In the genomic region with DNA sequence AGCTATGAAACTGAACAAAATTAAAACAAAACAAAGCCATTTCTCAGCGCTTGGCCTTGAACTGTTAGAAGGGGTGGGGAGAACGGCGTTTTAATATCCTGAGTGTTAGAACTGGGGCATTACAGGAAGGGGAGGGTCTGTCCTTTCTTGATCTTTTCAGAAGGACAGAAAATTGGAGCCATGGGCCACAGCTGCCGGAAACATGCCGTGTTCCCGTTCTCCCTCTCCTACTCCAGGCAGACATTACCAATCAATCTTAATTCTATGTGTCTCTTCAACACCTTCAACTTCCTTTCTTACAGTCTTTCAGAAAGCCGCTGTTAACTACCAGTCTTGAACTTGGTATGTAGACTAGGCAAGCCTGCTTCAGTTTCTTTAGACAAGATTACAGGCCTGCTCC, we compare ENCODE assay signal across 24 mouse cellular contexts.
DNase-seq lines count a peak whose midpoint lies in the region; ATAC-seq and TF ChIP-seq lines count a peak whose summit lies in the region.
"Had no signal": no experiment of that assay in that cellular context is flagged by ENCODE, and none has a peak within 500 bp of the region (broad histone marks: within the 10 kb centered on the region; RNA-seq: fewer than 3 reads in every experiment).

No protein-coding gene starts in this region.

- no peaks in the 10 kb centered on the region for H3K36me3 ChIP-seq in heart, embryonic 11.5 days (ENCODE audit: control insufficient read depth, insufficient read depth, low read length)
- H3K36me3 ChIP-seq: limb, embryonic 10.5 days; limb, embryonic 15.5 days; liver, embryonic 15.5 days; midbrain, embryonic 10.5 days; midbrain, embryonic 15.5 days; neural tube, embryonic 15.5 days had no signal

- no peak for ATAC-seq in heart, embryonic 11.5 days (replicated peaks; ENCODE audit: insufficient number of reproducible peaks, low FRiP score, low TSS enrichment)
- ATAC-seq: forebrain, embryonic 13.5 days; hindbrain, embryonic 16.5 days; midbrain, embryonic 15.5 days had no signal

- no peaks in the 10 kb centered on the region for H3K9me3 ChIP-seq in heart, embryonic 11.5 days (replicated peaks; ENCODE audit: control insufficient read depth, low read length)
- H3K9me3 ChIP-seq: forebrain, embryonic 13.5 days; limb, embryonic 10.5 days; limb, embryonic 15.5 days; liver, embryonic 15.5 days; midbrain, embryonic 10.5 days; midbrain, embryonic 15.5 days; neural tube, embryonic 15.5 days had no signal

- no peak overlapping the region for H3K4me2 ChIP-seq in heart, embryonic 11.5 days
- H3K4me2 ChIP-seq: forebrain, embryonic 13.5 days; limb, embryonic 15.5 days; liver, embryonic 15.5 days; lung, embryonic 14.5 days; midbrain, embryonic 15.5 days; neural tube, embryonic 15.5 days had no signal

- H3K4me3 ChIP-seq in gastrocnemius, adult 2 months = no peak overlapping the region
- H3K4me3 ChIP-seq in heart, embryonic 11.5 days (ENCODE audit: low read depth, low read length) = no peak overlapping the region
- H3K4me3 ChIP-seq: forebrain, embryonic 13.5 days; limb, embryonic 10.5 days; limb, embryonic 15.5 days; liver, embryonic 15.5 days; midbrain, embryonic 10.5 days; midbrain, embryonic 15.5 days; neural tube, embryonic 15.5 days had no signal

- no peaks in the 10 kb centered on the region for H3K4me1 ChIP-seq in heart, embryonic 11.5 days (ENCODE audit: control insufficient read depth, insufficient read depth, low read length)
- H3K4me1 ChIP-seq: forebrain, embryonic 13.5 days; limb, embryonic 10.5 days; limb, embryonic 15.5 days; liver, embryonic 15.5 days; midbrain, embryonic 10.5 days; midbrain, embryonic 15.5 days; neural tube, embryonic 15.5 days had no signal

- intact Hi-C loops in gastrocnemius, adult 2 months (cut with DNase I) = no loop called here
- intact Hi-C loops in gastrocnemius, postnatal 36 days (cut with DNase I) = no loop called here
- intact Hi-C loops in heart, postnatal 10 days (cut with DNase I) = no loop called here

- H3K9ac ChIP-seq in heart, embryonic 11.5 days (ENCODE audit: low read depth, low read length) = no peak overlapping the region
- H3K9ac ChIP-seq: forebrain, embryonic 13.5 days; limb, embryonic 15.5 days; liver, embryonic 15.5 days; lung, embryonic 14.5 days; midbrain, embryonic 15.5 days; neural tube, embryonic 15.5 days had no signal

- no peak for TF ChIP-seq CTCF in gastrocnemius, adult 2 months (IDR thresholded peaks at IDR 0.05)

- H3K27ac ChIP-seq in gastrocnemius, adult 2 months = peak overlapping the region; percentile 74
- H3K27ac ChIP-seq in heart, embryonic 11.5 days (ENCODE audit: low read depth, low read length) = no peak overlapping the region
- H3K27ac ChIP-seq: forebrain, embryonic 13.5 days; limb, embryonic 10.5 days; limb, embryonic 15.5 days; liver, embryonic 15.5 days; midbrain, embryonic 10.5 days; midbrain, embryonic 15.5 days; neural tube, embryonic 15.5 days had no signal

- no peak for DNase-seq in gastrocnemius, adult 2 months
- no peak for DNase-seq in gastrocnemius, postnatal 36 days
- peak; percentile 15 to 19 for DNase-seq in heart, postnatal 10 days
- peak; percentile 60 for DNase-seq in kidney, postnatal 10 days
- no peak for DNase-seq in kidney, adult 8-10 months
- DNase-seq in layer of hippocampus, postnatal 25 days (ENCODE audit: extremely low spot score in 1 of 2, low spot score in 1 of 2) = no peak
- DNase-seq: adrenal gland, adult 8-10 months; cerebellum, adult 8-10 months; cerebellum, postnatal 36 days; gastrocnemius, postnatal 14 days; retina, postnatal 1 day; right cerebral cortex, postnatal 14 days; thymus, postnatal 14 days had no signal

- no peaks in the 10 kb centered on the region for H3K27me3 ChIP-seq in heart, embryonic 11.5 days (ENCODE audit: control insufficient read depth, insufficient read depth, low read length)
- H3K27me3 ChIP-seq: CH12.LX; forebrain, embryonic 13.5 days; limb, embryonic 15.5 days; liver, embryonic 15.5 days; midbrain, embryonic 15.5 days; neural tube, embryonic 15.5 days had no signal

- WGBS in heart, embryonic 11.5 days (ENCODE audit: insufficient replicate concordance) = 85% methylated on average over 7 of the region's 7 CpGs

Comparison
In these comparisons a context has a peak if more than half of its experiments do, and no peak if none do; other contexts are left out.
1. DNase-seq: peak in heart, postnatal 10 days (2 of 2) and kidney, postnatal 10 days (single experiment); none in gastrocnemius, adult 2 months (single experiment), gastrocnemius, postnatal 36 days (0 of 2), kidney, adult 8-10 months (0 of 2) and layer of hippocampus, postnatal 25 days (0 of 2).